Mouse (Mus musculus) C2C12 (cell line): ENCODE measurements around the gene Rpgrip1. TPM values are rescaled to one million over a fixed set of nuclear protein-coding genes. Genes with fewer than 3 reads are reported as not detected.

Source experiments
- H3K27me3 ChIP-seq: one replicate; pipeline ENCODE4 v1.6.1; 2011; ENCODE audit not compliant: control insufficient read depth, insufficient read depth, insufficient read length
- H3K36me3 ChIP-seq: one replicate; pipeline ENCODE4 v1.6.1; 2011; ENCODE audit not compliant: control insufficient read depth, insufficient read depth
- H3K4me3 ChIP-seq: one replicate; pipeline ENCODE4 v1.5.1; 2011; ENCODE audit warnings: mild to moderate bottlenecking, control low read depth; ENCODE audit not compliant: poor library complexity, insufficient read depth, severe bottlenecking
- H3K79me2 ChIP-seq: one replicate; pipeline ENCODE4 v1.6.1; 2011; ENCODE audit not compliant: control insufficient read depth, insufficient read depth
- H3K79me3 ChIP-seq: one replicate; pipeline ENCODE4 v1.6.1; 2011; ENCODE audit warnings: low read depth, control low read depth
- H3ac ChIP-seq: one replicate; pipeline ENCODE3; 2011; ENCODE audit warnings: low read depth; ENCODE audit not compliant: control insufficient read depth, insufficient read length
- CEBPB ChIP-seq: IDR thresholded peaks from one replicate; pipeline ENCODE4 v1.6.1; 2011; ENCODE audit warnings: low read depth, mild to moderate bottlenecking, control low read depth, moderate library complexity
- CTCF ChIP-seq: IDR thresholded peaks from one replicate; pipeline ENCODE4 v1.5.1; 2011; ENCODE audit not compliant: control insufficient read depth, insufficient read depth, insufficient read length
- FOSL1 ChIP-seq: IDR thresholded peaks from one replicate; pipeline ENCODE4 v1.8.0; 2011; ENCODE audit warnings: mild to moderate bottlenecking, low read length; ENCODE audit not compliant: poor library complexity, insufficient read depth, severe bottlenecking
- MAX ChIP-seq: IDR thresholded peaks from one replicate; pipeline ENCODE4 v1.6.1; 2011; ENCODE audit warnings: mild to moderate bottlenecking, control low read depth
- MYOD1 ChIP-seq: IDR thresholded peaks from one replicate; pipeline ENCODE4 v1.6.1; 2011; ENCODE audit warnings: low read depth; ENCODE audit not compliant: control insufficient read depth, insufficient read length
- MYOG ChIP-seq: IDR thresholded peaks from one replicate; pipeline ENCODE4 v1.6.1; 2011; ENCODE audit not compliant: control insufficient read depth, insufficient read length; ENCODE audit errors: extremely low read depth
- USF1 ChIP-seq: IDR thresholded peaks from one replicate; pipeline ENCODE4 v1.6.1; 2011; ENCODE audit warnings: low read depth, mild to moderate bottlenecking, control low read depth, moderate library complexity
- polyA plus RNA-seq: library from polyadenylated mRNA; unstranded; fragments of >200 nt; fragmentation: generic; extraction: Trizol; gene quantifications from one replicate; pipeline ENCODE4 v1.2.1, GENCODE M21; 2012; ENCODE audit warnings: missing spikeins

The Rpgrip1 gene
- polyA plus RNA-seq, 1 experiment, result 2.4 TPM

DNA sequence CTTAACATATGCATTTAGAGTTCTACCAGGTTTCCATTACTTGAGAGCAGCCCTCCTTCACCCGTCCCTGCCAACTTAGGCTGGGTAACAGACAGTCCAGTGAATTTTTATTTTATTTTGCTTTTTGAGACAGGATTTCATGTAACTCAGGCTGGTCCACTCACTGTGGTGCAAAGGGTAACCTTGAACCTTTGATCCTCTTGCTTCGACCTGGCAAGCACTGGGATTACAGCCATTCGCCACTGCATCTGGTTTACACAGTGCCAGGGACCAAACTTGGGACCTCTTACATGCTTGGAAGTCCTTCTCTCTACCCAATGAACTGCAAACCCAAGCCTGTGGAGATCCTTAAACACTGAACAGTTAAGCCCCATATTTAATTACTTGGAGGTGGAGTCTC, 14.1 kb downstream of the Rpgrip1 start:
- Histone ChIP-seq H3K79me2 (no peaks in the 10 kb centered on the region), H3ac (no peak overlapping the region), H3K4me3 (no peak overlapping the region), H3K36me3 (no peaks in the 10 kb centered on the region), H3K27me3 (peaks cover 17% of the 10 kb centered on the region), H3K79me3 (no peaks in the 10 kb centered on the region)
- TF ChIP-seq MAX (no peak), FOSL1 (no peak), CTCF (no peak), CEBPB (no peak), USF1 (no peak), MYOG (no peak), MYOD1 (no peak)

DNA sequence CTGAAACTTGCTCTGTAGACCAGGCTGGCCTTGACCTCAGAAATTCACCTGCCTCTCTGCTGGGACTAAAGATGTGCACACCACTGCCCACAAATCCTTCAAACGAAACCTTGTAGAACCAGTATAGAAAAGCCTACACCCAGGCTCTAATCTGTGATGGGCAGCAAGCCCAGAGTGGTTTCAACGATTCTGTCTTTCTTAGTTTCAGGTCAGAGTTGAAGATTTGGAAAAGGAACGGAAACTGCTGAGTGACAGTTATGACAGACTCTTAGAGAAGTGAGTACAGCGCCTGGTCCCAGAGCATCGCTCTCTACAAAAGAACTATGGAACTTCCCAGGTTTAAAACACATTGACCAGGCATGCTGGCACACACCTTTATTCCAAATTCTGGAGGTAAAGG, 23.1 kb downstream of the Rpgrip1 start:
- no peak overlapping the region for H3ac ChIP-seq
- H3K79me2 ChIP-seq, result no peaks in the 10 kb centered on the region
- no peak overlapping the region for H3K4me3 ChIP-seq
- no peaks in the 10 kb centered on the region for H3K27me3 ChIP-seq
- TF ChIP-seq USF1 (no peak), CTCF (no peak), FOSL1 (no peak), MYOD1 (no peak)
- no peaks in the 10 kb centered on the region for H3K79me3 ChIP-seq
- H3K36me3 ChIP-seq, result no peaks in the 10 kb centered on the region

DNA sequence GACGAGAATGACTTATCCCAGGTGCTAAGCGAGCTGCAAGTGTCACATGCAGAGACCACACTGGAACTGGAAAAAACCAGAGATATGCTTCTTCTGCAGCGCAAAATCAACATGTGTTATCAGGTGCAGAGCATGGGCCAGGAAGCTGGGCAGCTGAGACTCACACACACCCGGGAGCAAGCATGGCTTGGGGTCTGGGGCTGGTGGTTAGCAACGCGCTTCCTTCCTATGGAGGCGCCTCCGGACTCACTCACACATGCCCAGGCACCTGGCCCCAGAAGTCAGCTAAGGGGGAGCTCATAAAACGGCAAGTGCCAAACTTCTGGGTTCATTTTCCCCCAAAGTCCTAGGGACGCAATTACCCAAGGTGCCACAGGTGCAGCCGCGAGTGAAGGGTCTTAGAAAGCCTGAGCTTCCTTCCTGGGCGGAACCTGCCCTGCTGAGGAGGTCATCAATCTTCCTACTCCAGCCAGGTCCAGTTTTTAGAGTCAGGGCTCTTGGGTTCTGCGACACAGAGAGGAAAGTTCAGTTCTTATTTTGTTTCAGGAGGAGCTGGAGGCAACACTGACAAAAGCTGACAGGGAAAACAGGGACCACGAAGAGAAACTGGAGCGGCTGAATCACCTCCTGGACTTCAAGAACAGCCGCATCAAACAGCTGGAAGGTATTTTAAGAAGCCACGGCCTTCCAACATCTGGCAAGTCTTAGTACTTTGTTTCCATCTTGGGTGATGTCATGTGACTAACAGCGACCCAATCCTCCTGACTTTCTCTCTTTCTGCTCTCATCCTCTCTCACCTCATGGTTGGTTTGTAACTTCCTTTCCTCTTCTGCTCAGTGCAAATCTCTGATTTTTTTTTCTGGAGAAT, 30.3 kb downstream of the Rpgrip1 start:
- H3ac ChIP-seq, result no peak overlapping the region
- H3K4me3 ChIP-seq, result no peak overlapping the region
- no peaks in the 10 kb centered on the region for H3K36me3 ChIP-seq
- H3K27me3 ChIP-seq, result no peaks in the 10 kb centered on the region
- peak; percentile 17 for TF ChIP-seq USF1
- no peak for TF ChIP-seq CTCF
- no peaks in the 10 kb centered on the region for H3K79me3 ChIP-seq
- H3K79me2 ChIP-seq, result no peaks in the 10 kb centered on the region

- Histone ChIP-seq H3K27me3 (no peaks in the 10 kb centered on the region), H3K79me2 (no peaks in the 10 kb centered on the region), H3ac (no peak overlapping the region), H3K4me3 (no peak overlapping the region), H3K79me3 (no peaks in the 10 kb centered on the region), H3K36me3 (no peaks in the 10 kb centered on the region)
- TF ChIP-seq MYOG (no peak), CEBPB (no peak), USF1 (no peak), MYOD1 (no peak), MAX (no peak)
These were observed 31.1 kb downstream of the Rpgrip1 start for GRCm38 (mm10) chr14:52141445-52142127.

GRCm38 (mm10) chr14:52144165-52144564, 33.7 kb downstream of the Rpgrip1 start:
- TF ChIP-seq MYOG (no peak), MYOD1 (peak; percentile 19)
- Histone ChIP-seq H3K36me3 (no peaks in the 10 kb centered on the region), H3ac (no peak overlapping the region), H3K79me2 (no peaks in the 10 kb centered on the region), H3K27me3 (no peaks in the 10 kb centered on the region), H3K4me3 (no peak overlapping the region), H3K79me3 (no peaks in the 10 kb centered on the region)

DNA sequence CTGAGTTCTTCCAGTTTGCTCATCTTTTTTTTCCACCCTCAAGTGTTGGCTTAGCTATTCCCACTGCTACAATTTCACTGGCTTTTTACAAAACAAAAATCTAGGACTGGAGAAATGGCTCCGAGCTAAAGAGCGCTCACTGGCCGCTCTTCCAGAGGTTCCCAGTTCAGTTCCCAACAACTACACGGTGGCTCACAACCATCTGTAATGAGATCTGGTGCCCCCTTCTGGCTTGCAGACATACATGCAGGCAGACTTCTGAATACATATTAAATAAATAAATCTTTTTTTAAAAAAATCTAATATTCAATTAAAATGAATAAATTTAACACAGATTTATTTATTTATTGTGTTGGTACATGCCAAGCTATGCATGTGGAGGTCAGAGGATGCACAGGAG, 36.0 kb downstream of the Rpgrip1 start:
- H3K4me3 ChIP-seq, result no peak overlapping the region
- H3K79me2 ChIP-seq, result no peaks in the 10 kb centered on the region
- H3K27me3 ChIP-seq, result no peaks in the 10 kb centered on the region
- no peak overlapping the region for H3ac ChIP-seq
- H3K36me3 ChIP-seq, result no peaks in the 10 kb centered on the region
- no peaks in the 10 kb centered on the region for H3K79me3 ChIP-seq
- TF ChIP-seq MAX (no peak), USF1 (no peak), CTCF (no peak)
